Mouse (Mus musculus): ENCODE data around the gene Srl.
"Not testable (repeated sequence)": the region's sequence is repeated elsewhere in the genome, so short reads cannot be mapped to it uniquely, and the experiment has no call there.

Gene Srl

GRCm38 (mm10) chr16:4474040-4474881, 67.4 kb downstream of the Srl start:
- not testable (repeated sequence) for DNase-seq (ENCODE audit: low read depth, low spot score)

GRCm38 (mm10) chr16:4473231-4473630, 68.4 kb downstream of the Srl start:
- no peak for DNase-seq (ENCODE audit: low read depth, low spot score)

GRCm38 (mm10) chr16:4472687-4473086, 68.9 kb downstream of the Srl start:
- peak; percentile 95 for DNase-seq (ENCODE audit: low read depth, low spot score)

GRCm38 (mm10) chr16:4469599-4470352, 71.8 kb downstream of the Srl start:
- DNase-seq (ENCODE audit: low read depth, low spot score) = peak; percentile 81

GRCm38 (mm10) chr16:4464529-4465089, 77.0 kb downstream of the Srl start:
- peak; percentile 33 for DNase-seq (ENCODE audit: low read depth, low spot score)

- no peak for DNase-seq (ENCODE audit: low read depth, low spot score)
Measured at GRCm38 (mm10) chr16:4457927-4458326, 83.7 kb downstream of the Srl start.

GRCm38 (mm10) chr16:4456391-4456790, 85.2 kb downstream of the Srl start:
- DNase-seq (ENCODE audit: low read depth, low spot score) = peak; percentile 88

- no peak for DNase-seq (ENCODE audit: low read depth, low spot score)
Measured at GRCm38 (mm10) chr16:4455693-4456092, 85.9 kb downstream of the Srl start.

- peak; percentile 85 for DNase-seq (ENCODE audit: low read depth, low spot score)
Measured at GRCm38 (mm10) chr16:4454563-4454962, 87.1 kb downstream of the Srl start.

- no peak for DNase-seq (ENCODE audit: low read depth, low spot score)
Measured at GRCm38 (mm10) chr16:4449418-4449817, 92.2 kb downstream of the Srl start.

- peak; percentile 89 for DNase-seq (ENCODE audit: low read depth, low spot score)
Measured at GRCm38 (mm10) chr16:4448235-4448634, 93.4 kb downstream of the Srl start.

- DNase-seq (ENCODE audit: low read depth, low spot score) = no peak
Measured at GRCm38 (mm10) chr16:4446395-4446794, 95.2 kb downstream of the Srl start.

- no peak for DNase-seq (ENCODE audit: low read depth, low spot score)
Measured at GRCm38 (mm10) chr16:4444378-4444777, 97.2 kb downstream of the Srl start.

GRCm38 (mm10) chr16:4439302-4440066, 102.1 kb downstream of the Srl start:
- no peak for DNase-seq (ENCODE audit: low read depth, low spot score)

- no peak for DNase-seq (ENCODE audit: low read depth, low spot score)
Measured at GRCm38 (mm10) chr16:4436738-4437137, 104.9 kb downstream of the Srl start.

- no peak for DNase-seq (ENCODE audit: low read depth, low spot score)
Measured at GRCm38 (mm10) chr16:4435371-4435770, 106.2 kb downstream of the Srl start.

GRCm38 (mm10) chr16:4431841-4432240, 109.8 kb downstream of the Srl start:
- no peak for DNase-seq (ENCODE audit: low read depth, low spot score)

GRCm38 (mm10) chr16:4431013-4431412, 110.6 kb downstream of the Srl start:
- DNase-seq (ENCODE audit: low read depth, low spot score) = peak; percentile 55

GRCm38 (mm10) chr16:4430232-4430631, 111.4 kb downstream of the Srl start:
- peak; percentile 86 for DNase-seq (ENCODE audit: low read depth, low spot score)

Data from brain, adult 2 months (tissue).